Mouse (Mus musculus): ENCODE data around the gene Msh5. TPM values are rescaled to one million over a fixed set of nuclear protein-coding genes. Genes with fewer than 3 reads are reported as not detected.

The Msh5 gene
- polyA plus RNA-seq, 1 experiment: 2.4 TPM

DNA sequence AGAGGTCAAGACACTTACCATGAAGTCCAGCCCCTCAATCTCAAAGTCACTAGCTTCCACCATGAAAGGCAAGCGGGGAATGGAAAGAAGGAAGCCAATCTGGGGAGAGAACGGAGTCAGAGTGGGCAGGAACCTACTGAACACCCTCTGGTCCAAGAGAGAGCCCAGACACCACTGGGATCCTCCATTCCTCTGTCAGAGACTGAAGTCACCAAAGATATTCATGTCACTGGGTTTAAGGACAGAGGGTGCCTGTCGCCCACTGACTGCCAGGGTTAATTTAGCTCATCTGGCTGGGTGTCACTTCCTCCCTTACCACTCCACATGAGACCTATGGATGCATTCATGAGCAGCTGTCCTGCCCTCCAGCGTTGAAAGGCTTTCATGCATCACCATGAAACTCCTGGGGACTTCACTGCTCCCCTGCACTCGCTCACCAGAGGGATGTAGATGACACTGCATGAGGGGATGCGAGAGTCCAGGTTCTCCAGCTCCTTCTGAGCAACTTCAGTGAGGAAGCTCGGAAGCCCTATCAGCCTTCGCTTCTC, 14.1 kb downstream of the Msh5 start:
- H3K4me1 ChIP-seq (ENCODE audit: control insufficient read depth, insufficient read depth, low read length): peaks cover 16% of the 10 kb centered on the region
- TF ChIP-seq POLR2A (IDR thresholded peaks at IDR 0.05; ENCODE audit: borderline replicate concordance, low read depth, low read length): no peak
- TF ChIP-seq CTCF (IDR thresholded peaks at IDR 0.05; ENCODE audit: low read depth, low read length): 0 out of 2 replicates have a peak, but pooled peaks have one; percentile 8
- no peak overlapping the region for H3K27ac ChIP-seq (ENCODE audit: insufficient read depth, low read depth, low read length)
- H3K4me3 ChIP-seq (ENCODE audit: insufficient read depth, low read length): no peak overlapping the region

GRCm38 (mm10) chr17:35031880-35032279, 14.7 kb downstream of the Msh5 start:
- Histone ChIP-seq H3K4me3 (ENCODE audit: insufficient read depth, low read length) (no peak overlapping the region), H3K27ac (ENCODE audit: insufficient read depth, low read depth, low read length) (no peak overlapping the region), H3K4me1 (ENCODE audit: control insufficient read depth, insufficient read depth, low read length) (peaks cover 16% of the 10 kb centered on the region)
- TF ChIP-seq POLR2A (IDR thresholded peaks at IDR 0.05; ENCODE audit: borderline replicate concordance, low read depth, low read length) (no peak), CTCF (IDR thresholded peaks at IDR 0.05; ENCODE audit: low read depth, low read length) (no peak)

- TF ChIP-seq CTCF (IDR thresholded peaks at IDR 0.05; ENCODE audit: low read depth, low read length): no peak
- TF ChIP-seq POLR2A (IDR thresholded peaks at IDR 0.05; ENCODE audit: borderline replicate concordance, low read depth, low read length): no peak
- Histone ChIP-seq H3K4me3 (ENCODE audit: insufficient read depth, low read length) (no peak overlapping the region), H3K27ac (ENCODE audit: insufficient read depth, low read depth, low read length) (no peak overlapping the region), H3K4me1 (ENCODE audit: control insufficient read depth, insufficient read depth, low read length) (peaks cover 16% of the 10 kb centered on the region)
These were observed 15.3 kb downstream of the Msh5 start for GRCm38 (mm10) chr17:35031272-35031671.

GRCm38 (mm10) chr17:35029691-35030532, 16.6 kb downstream of the Msh5 start:
- Histone ChIP-seq H3K4me3 (ENCODE audit: insufficient read depth, low read length) (no peak overlapping the region), H3K4me1 (ENCODE audit: control insufficient read depth, insufficient read depth, low read length) (peaks cover 17% of the 10 kb centered on the region), H3K27ac (ENCODE audit: insufficient read depth, low read depth, low read length) (no peak overlapping the region)
- TF ChIP-seq POLR2A (IDR thresholded peaks at IDR 0.05; ENCODE audit: borderline replicate concordance, low read depth, low read length): no peak
- TF ChIP-seq CTCF (IDR thresholded peaks at IDR 0.05; ENCODE audit: low read depth, low read length): no peak

DNA sequence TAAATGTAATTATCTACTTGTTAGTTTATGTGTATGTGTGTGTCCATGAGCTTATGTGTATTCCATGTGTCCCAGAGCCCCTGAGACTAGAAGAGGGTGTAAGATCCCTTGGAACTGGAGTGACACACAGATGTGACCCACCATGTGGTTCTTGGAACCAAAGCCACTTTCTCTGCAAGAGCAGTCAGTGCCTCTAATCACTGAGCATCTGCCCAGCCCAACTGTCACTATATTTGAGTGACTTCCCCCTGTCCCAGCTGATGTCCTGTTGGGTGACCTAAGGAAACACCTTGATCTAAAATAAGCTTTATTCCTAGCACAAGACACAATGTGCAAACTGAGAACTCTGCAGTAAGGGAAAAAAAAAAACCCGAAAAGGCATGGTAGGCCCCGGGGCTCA, 18.2 kb downstream of the Msh5 start:
- Histone ChIP-seq H3K4me3 (ENCODE audit: insufficient read depth, low read length) (no peak overlapping the region), H3K27ac (ENCODE audit: insufficient read depth, low read depth, low read length) (no peak overlapping the region), H3K4me1 (ENCODE audit: control insufficient read depth, insufficient read depth, low read length) (peaks cover 29% of the 10 kb centered on the region)
- no peak for TF ChIP-seq CTCF (IDR thresholded peaks at IDR 0.05; ENCODE audit: low read depth, low read length)
- no peak for TF ChIP-seq POLR2A (IDR thresholded peaks at IDR 0.05; ENCODE audit: borderline replicate concordance, low read depth, low read length)

- H3K4me1 ChIP-seq (ENCODE audit: control insufficient read depth, insufficient read depth, low read length): peaks cover 29% of the 10 kb centered on the region
- TF ChIP-seq CTCF (IDR thresholded peaks at IDR 0.05; ENCODE audit: low read depth, low read length) (no peak), POLR2A (IDR thresholded peaks at IDR 0.05; ENCODE audit: borderline replicate concordance, low read depth, low read length) (no peak)
- H3K4me3 ChIP-seq (ENCODE audit: insufficient read depth, low read length): no peak within 1 kb of the TSS
- no peak within 1 kb of the TSS for H3K27ac ChIP-seq (ENCODE audit: insufficient read depth, low read depth, low read length)
These were observed 19.1 kb downstream of the Msh5 start, which contains the start of gene Sapcd1 for GRCm38 (mm10) chr17:35027277-35028068. Sapcd1 (minus strand) TSS chr17:35028016.

DNA sequence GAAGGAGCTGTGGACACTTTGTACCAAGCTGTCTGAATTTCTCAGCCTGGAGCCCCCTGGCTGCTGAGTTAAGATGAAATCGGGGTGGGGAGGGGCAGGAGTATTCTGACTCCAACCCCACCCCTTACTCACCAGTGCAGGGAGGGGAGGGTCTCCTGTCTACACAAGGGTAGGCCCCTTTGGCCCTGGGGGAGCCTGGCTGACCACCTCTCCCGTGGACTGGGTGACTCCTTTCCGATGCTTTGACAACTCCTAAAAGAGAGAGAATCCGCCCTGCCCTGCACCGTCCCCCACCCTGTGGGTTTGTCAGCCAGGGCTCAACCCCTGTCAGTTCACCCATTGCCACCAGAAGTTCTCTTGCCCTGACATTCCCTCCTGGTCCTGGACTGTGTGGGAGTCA, 20.3 kb downstream of the Msh5 start:
- TF ChIP-seq CTCF (IDR thresholded peaks at IDR 0.05; ENCODE audit: low read depth, low read length) (no peak), POLR2A (IDR thresholded peaks at IDR 0.05; ENCODE audit: borderline replicate concordance, low read depth, low read length) (no peak)
- H3K4me1 ChIP-seq (ENCODE audit: control insufficient read depth, insufficient read depth, low read length): peaks cover 29% of the 10 kb centered on the region

DNA sequence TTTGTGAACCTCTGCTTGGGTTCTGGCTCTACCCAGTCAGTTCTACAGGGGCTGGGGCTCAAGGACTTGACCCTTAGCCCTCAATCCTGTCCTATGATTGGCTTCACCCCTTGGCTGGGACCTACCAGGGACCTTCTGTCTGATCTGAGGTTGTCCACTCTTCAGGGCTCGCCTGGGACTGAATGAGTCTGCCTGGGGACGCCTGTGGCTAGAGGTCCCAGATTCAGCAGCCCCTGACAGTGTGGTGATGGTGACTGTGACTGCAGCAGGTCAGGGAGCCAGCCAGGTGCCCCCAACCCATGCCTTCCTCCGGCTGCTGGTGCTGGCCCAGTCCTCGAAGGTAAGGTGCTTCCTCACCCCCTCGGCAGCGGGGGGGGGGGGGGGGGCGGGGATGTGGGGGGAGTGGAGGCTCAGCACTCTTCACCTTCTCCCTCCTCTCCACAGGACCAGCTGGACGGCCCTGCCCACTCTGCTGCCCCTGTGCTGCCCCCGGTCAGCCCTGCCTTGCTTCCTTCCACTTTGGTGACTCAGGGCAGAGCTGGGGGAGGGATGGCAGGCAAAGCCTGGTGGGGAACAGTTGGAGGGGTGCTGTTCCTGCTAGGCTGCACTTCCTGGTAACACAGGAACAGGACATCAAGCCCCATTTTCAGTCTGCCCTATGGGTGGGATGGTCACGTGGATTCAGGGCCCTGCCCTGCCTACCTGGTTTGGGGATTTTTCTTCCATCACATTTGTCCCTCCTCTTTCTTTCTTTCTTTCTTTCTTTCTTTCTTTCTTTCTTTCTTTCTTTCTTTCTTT, 21.7 kb downstream of the Msh5 start:
- no peak overlapping the region for H3K4me3 ChIP-seq (ENCODE audit: insufficient read depth, low read length)
- peaks cover 26% of the 10 kb centered on the region for H3K4me1 ChIP-seq (ENCODE audit: control insufficient read depth, insufficient read depth, low read length)
- TF ChIP-seq POLR2A (IDR thresholded peaks at IDR 0.05; ENCODE audit: borderline replicate concordance, low read depth, low read length) (no peak), CTCF (IDR thresholded peaks at IDR 0.05; ENCODE audit: low read depth, low read length) (no peak)
- no peak overlapping the region for H3K27ac ChIP-seq (ENCODE audit: insufficient read depth, low read depth, low read length)

More for the DNA sequence above, 20.3 kb downstream of the Msh5 start:
- Histone ChIP-seq H3K27ac (ENCODE audit: insufficient read depth, low read depth, low read length) (no peak overlapping the region), H3K4me3 (ENCODE audit: insufficient read depth, low read length) (no peak overlapping the region)

DNA sequence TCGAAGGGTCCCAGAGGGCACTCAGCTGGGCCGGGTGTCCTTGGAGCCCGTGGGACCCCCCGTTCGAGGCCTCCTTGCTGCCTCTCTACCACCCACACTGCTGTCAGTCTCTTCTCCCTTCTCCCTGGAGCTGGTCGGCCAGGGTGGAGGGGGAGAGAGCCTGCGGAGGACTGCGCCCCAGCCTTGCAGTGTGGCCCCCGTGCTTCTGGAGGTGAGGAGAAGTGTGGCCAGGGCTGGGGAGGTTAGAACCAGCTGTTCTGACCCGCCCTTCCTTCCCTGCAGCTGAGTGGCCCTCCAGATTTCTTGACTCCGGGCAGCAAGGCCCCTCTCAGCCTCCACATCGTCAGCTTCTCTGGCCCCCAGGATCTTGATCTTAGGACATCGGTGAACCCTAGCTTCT, 22.3 kb downstream of the Msh5 start:
- peaks cover 26% of the 10 kb centered on the region for H3K4me1 ChIP-seq (ENCODE audit: control insufficient read depth, insufficient read depth, low read length)
- no peak overlapping the region for H3K4me3 ChIP-seq (ENCODE audit: insufficient read depth, low read length)
- no peak for TF ChIP-seq CTCF (IDR thresholded peaks at IDR 0.05; ENCODE audit: low read depth, low read length)
- no peak for TF ChIP-seq POLR2A (IDR thresholded peaks at IDR 0.05; ENCODE audit: borderline replicate concordance, low read depth, low read length)
- H3K27ac ChIP-seq (ENCODE audit: insufficient read depth, low read depth, low read length): no peak overlapping the region

Measured in bone marrow macrophage, adult 2 months (primary cell).